Mouse (Mus musculus): ENCODE measurements at regions not wholly inside any gene's neighbourhood (a gene's known extent, or its start where the extent isn't known, plus 50 kb on each side); places are given as distances from the start of the nearest gene placed in this dataset.

- no peak for TF ChIP-seq POLR2A (IDR thresholded peaks at IDR 0.05; ENCODE audit: insufficient read depth, low read depth, low read length)
- TF ChIP-seq CTCF (IDR thresholded peaks at IDR 0.05; ENCODE audit: insufficient read depth, low read depth, low read length), result no peak
These were observed 811.5 kb downstream of the Jrkl start for GRCm38 (mm10) chr9:12434171-12434570.

All from olfactory bulb, adult 2 months (tissue).